Comparison of ENCODE assay signal across 14 mouse cellular contexts in genomic region chrX:99462141-99462875, GRCm38 (mm10). TPM values are rescaled to one million over a fixed set of nuclear protein-coding genes. Genes with fewer than 3 reads are reported as not detected.
DNase-seq lines count a peak whose midpoint lies in the region; ATAC-seq and TF ChIP-seq lines count a peak whose summit lies in the region.
"Had no signal": no experiment of that assay in that cellular context is flagged by ENCODE, and none has a peak within 500 bp of the region (broad histone marks: within the 10 kb centered on the region; RNA-seq: fewer than 3 reads in every experiment).

No protein-coding gene starts in this region.

- H3K9ac ChIP-seq in heart, embryonic 12.5 days, result no peak overlapping the region
- no peak overlapping the region for H3K9ac ChIP-seq in kidney, postnatal 0 days (ENCODE audit: low read depth, low read length)
- H3K9ac ChIP-seq in kidney, embryonic 16.5 days (replicated peaks; ENCODE audit: low read length), result no peak overlapping the region
- H3K9ac ChIP-seq: hindbrain, embryonic 15.5 days; liver, embryonic 12.5 days; midbrain, embryonic 12.5 days had no signal

- no peak overlapping the region for H3K4me2 ChIP-seq in heart, embryonic 12.5 days
- no peak overlapping the region for H3K4me2 ChIP-seq in kidney, postnatal 0 days (ENCODE audit: low read length)
- no peak overlapping the region for H3K4me2 ChIP-seq in kidney, embryonic 16.5 days (replicated peaks; ENCODE audit: low read depth, low read length)
- H3K4me2 ChIP-seq: hindbrain, embryonic 15.5 days; liver, embryonic 12.5 days; midbrain, embryonic 12.5 days had no signal

- ATAC-seq in heart, embryonic 12.5 days (ENCODE audit: insufficient number of reproducible peaks, low FRiP score), result no peak
- ATAC-seq in kidney, postnatal 0 days (replicated peaks; ENCODE audit: low FRiP score, low read depth), result no peak
- no peak for ATAC-seq in kidney, embryonic 16.5 days (ENCODE audit: low FRiP score, low TSS enrichment)
- ATAC-seq: liver, embryonic 12.5 days had no signal

- peaks cover 34% of the 10 kb centered on the region for H3K4me1 ChIP-seq in heart, embryonic 12.5 days (replicated peaks)
- no peaks in the 10 kb centered on the region for H3K4me1 ChIP-seq in kidney, postnatal 0 days (replicated peaks; ENCODE audit: insufficient read depth, low read length)
- H3K4me1 ChIP-seq in kidney, embryonic 16.5 days (ENCODE audit: insufficient read depth, low read length), result peaks cover 14% of the 10 kb centered on the region; the same call in 1 of the 2 replicates
- H3K4me1 ChIP-seq: hindbrain, embryonic 15.5 days; liver, embryonic 12.5 days had no signal

- H3K9me3 ChIP-seq in heart, embryonic 12.5 days (replicated peaks), result no peaks in the 10 kb centered on the region
- no peaks in the 10 kb centered on the region for H3K9me3 ChIP-seq in kidney, postnatal 0 days (replicated peaks; ENCODE audit: low read length)
- H3K9me3 ChIP-seq in kidney, embryonic 16.5 days (ENCODE audit: low read length), result no peaks in the 10 kb centered on the region
- H3K9me3 ChIP-seq: G1E; hindbrain, embryonic 15.5 days; liver, embryonic 12.5 days; midbrain, embryonic 12.5 days had no signal

- no peak overlapping the region for H3K27ac ChIP-seq in heart, embryonic 12.5 days (ENCODE audit: poor library complexity, severe bottlenecking)
- H3K27ac ChIP-seq in kidney, postnatal 0 days, result no peak overlapping the region
- H3K27ac ChIP-seq in kidney, embryonic 16.5 days (ENCODE audit: low read length), result no peak overlapping the region
- H3K27ac ChIP-seq: hindbrain, embryonic 15.5 days; liver, embryonic 12.5 days; midbrain, embryonic 12.5 days had no signal

- no peak for TF ChIP-seq CTCF in kidney, postnatal 0 days (IDR thresholded peaks at IDR 0.05; ENCODE audit: low read depth)

- 73% methylated on average over 10 of the region's 10 CpGs for WGBS in heart, embryonic 12.5 days
- 73% methylated on average over 10 of the region's 10 CpGs for WGBS in kidney, postnatal 0 days
- WGBS in kidney, embryonic 16.5 days, result 83% methylated on average over 10 of the region's 10 CpGs

- DNase-seq in heart, adult 11 months, result peak; percentile 71
- DNase-seq in kidney, postnatal 0 days (ENCODE audit: low spot score), result peak; percentile 20
- DNase-seq in ES-CJ7 (ENCODE audit: low read depth, low spot score), result peak; percentile 13
- peak; percentile 57 for DNase-seq in adrenal gland, postnatal 25 days
- no peak for DNase-seq in cerebellum, adult 9-11 months
- DNase-seq: cerebellum, adult 8-10 months; lung, postnatal 36 days; thymus, postnatal 4 days had no signal

- H3K36me3 ChIP-seq in heart, embryonic 12.5 days, result peaks cover 17% of the 10 kb centered on the region
- H3K36me3 ChIP-seq in kidney, postnatal 0 days (ENCODE audit: insufficient read depth, low read length), result no peaks in the 10 kb centered on the region
- peaks cover 13% of the 10 kb centered on the region; the same call in 1 of the 2 replicates for H3K36me3 ChIP-seq in kidney, embryonic 16.5 days (ENCODE audit: insufficient read depth, low read length)

- H3K4me3 ChIP-seq in heart, embryonic 12.5 days, result no peak overlapping the region
- H3K4me3 ChIP-seq in kidney, postnatal 0 days (replicated peaks; ENCODE audit: low read depth, low read length), result no peak overlapping the region
- no peak overlapping the region for H3K4me3 ChIP-seq in kidney, embryonic 16.5 days (ENCODE audit: low read length)
- H3K4me3 ChIP-seq: hindbrain, embryonic 15.5 days; liver, embryonic 12.5 days; midbrain, embryonic 12.5 days had no signal

- peaks cover 16% of the 10 kb centered on the region for H3K27me3 ChIP-seq in heart, embryonic 12.5 days (replicated peaks)
- H3K27me3 ChIP-seq in kidney, postnatal 0 days (ENCODE audit: insufficient read depth, low read length), result no peaks in the 10 kb centered on the region; the same call in 1 of the 2 replicates
- H3K27me3 ChIP-seq in kidney, embryonic 16.5 days (ENCODE audit: insufficient read depth, low read length), result peaks cover 5% of the 10 kb centered on the region; the same call in 1 of the 2 replicates

RNA-seq across cellular contexts. Expression of gene Pja1, which starts 8.8 kb away (rescaled TPM):
- polyA plus RNA-seq in heart, embryonic 12.5 days (2016; fragmentation: Nextera tagmentation; extraction: Ambion mirVana), result 108 and 109 TPM in 2 replicates
- 158 and 162 TPM in 2 replicates for polyA plus RNA-seq in kidney, postnatal 0 days (2015; fragmentation: Nextera tagmentation; extraction: Ambion mirVana)
- 207 and 212 TPM in 2 replicates for polyA plus RNA-seq in kidney, embryonic 16.5 days (2015; fragmentation: Nextera tagmentation; extraction: Ambion mirVana)
- 100 and 103 TPM in 2 replicates for total RNA-seq in adrenal gland, postnatal 25 days (2021)
